Mouse (Mus musculus) neutrophil, adult 65 days (primary cell): ENCODE measurements around the gene Slmap. TPM values are rescaled to one million over a fixed set of nuclear protein-coding genes. Genes with fewer than 3 reads are reported as not detected.

Experiments
- total RNA-seq: library from RNA; stranded (reverse); gene quantifications from 2 replicates; pipeline ENCODE4 v1.2.4, GENCODE M21; 2023

Gene Slmap
- 88.6 and 122 TPM in 2 replicates for total RNA-seq

GRCm38 (mm10) chr14:26534757-26535479 is at the start of gene Slmap:
Gene Slmap (minus strand): TSS chr14:26534931.

GRCm38 (mm10) chr14:26573556-26573955 is 38.8 kb upstream of the Slmap start, which contains the start of gene Dennd6a:
Gene Dennd6a (plus strand): TSS chr14:26573856.

Other genes starting within 250 kb of the Slmap start
- gene Dennd6a, start 38.9 kb upstream of the Slmap start, total RNA-seq = 8.8 and 10.8 TPM in 2 replicates
- gene Arf4, start 103.1 kb upstream of the Slmap start, total RNA-seq = 189 and 195 TPM in 2 replicates
- 7.8 and 8.8 TPM in 2 replicates for gene Pde12, start 135.0 kb upstream of the Slmap start, total RNA-seq
- 0.02 TPM in 1 of 2 replicates, not detected in the other for gene Dnah12, start 158.3 kb upstream of the Slmap start, total RNA-seq